ENCODE assay signal across 8 mouse cellular contexts in the genomic region with DNA sequence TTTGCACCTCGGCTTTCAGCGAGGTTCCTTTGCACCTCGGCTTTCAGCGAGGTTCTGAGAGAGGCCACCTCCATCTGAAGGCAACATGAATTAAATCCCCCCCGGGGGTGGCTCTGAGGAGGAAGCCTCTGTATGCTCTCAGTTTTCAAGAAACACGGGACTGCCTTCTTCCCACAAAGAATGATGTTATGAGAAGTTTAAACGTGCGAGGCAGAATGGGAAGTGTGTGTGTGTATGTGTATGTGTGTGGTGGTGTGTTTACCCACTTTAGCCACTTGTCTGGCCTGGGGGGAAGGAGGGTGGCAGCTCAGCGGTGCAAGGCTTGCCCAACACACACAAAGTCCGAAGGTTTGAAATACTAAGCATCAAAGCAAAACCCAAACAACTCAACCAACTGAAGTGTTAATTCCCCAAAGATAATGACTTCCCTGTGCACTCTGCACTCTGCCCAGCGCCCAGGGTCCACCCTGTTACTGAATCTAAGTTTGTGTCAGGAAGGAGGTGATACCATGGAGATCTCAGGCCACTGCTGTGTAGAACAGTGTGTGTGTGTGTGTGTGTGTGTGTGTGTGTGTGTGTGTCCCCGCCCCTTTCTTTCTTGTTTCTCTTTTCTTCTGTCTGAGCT. TPM values are rescaled to one million over a fixed set of nuclear protein-coding genes. Genes with fewer than 3 reads are reported as not detected.
DNase-seq lines count a peak whose midpoint lies in the region; ATAC-seq and TF ChIP-seq lines count a peak whose summit lies in the region.

No protein-coding gene starts in this region.

- peak overlapping the region; percentile 14; the same call in 1 of the 2 replicates for H3K4me2 ChIP-seq in embryonic facial prominence, embryonic 11.5 days (ENCODE audit: low read depth, low read length)

- H3K4me3 ChIP-seq in bone marrow macrophage, adult 2 months (ENCODE audit: insufficient read depth, low read length), result peak overlapping the region; percentile 80
- H3K4me3 ChIP-seq in embryonic facial prominence, embryonic 11.5 days (ENCODE audit: low read depth, low read length), result no peak overlapping the region
- peak overlapping the region; percentile 0; the same call in 1 of the 2 replicates for H3K4me3 ChIP-seq in midbrain, embryonic 10.5 days

- TF ChIP-seq CTCF in bone marrow macrophage, adult 2 months (IDR thresholded peaks at IDR 0.05; ENCODE audit: low read depth, low read length), result 0 out of 2 replicates have a peak, but pooled peaks have one; percentile 2

- no peak; the same call in 1 of the 2 replicates for ATAC-seq in embryonic facial prominence, embryonic 11.5 days (replicated peaks; ENCODE audit: insufficient number of reproducible peaks, low FRiP score, low TSS enrichment, low read depth)
- no peak for ATAC-seq in frontal cortex, adult (ENCODE audit: low TSS enrichment)

- TF ChIP-seq POLR2A in bone marrow macrophage, adult 2 months (IDR thresholded peaks at IDR 0.05; ENCODE audit: borderline replicate concordance, low read depth, low read length), result no peak

- H3K27ac ChIP-seq in bone marrow macrophage, adult 2 months (ENCODE audit: insufficient read depth, low read depth, low read length), result peak overlapping the region; percentile 64
- no peak overlapping the region for H3K27ac ChIP-seq in embryonic facial prominence, embryonic 11.5 days (replicated peaks; ENCODE audit: low read depth, low read length)
- 0 out of 2 replicates have a peak overlapping the region, but pooled peaks have one; percentile 7 for H3K27ac ChIP-seq in midbrain, embryonic 10.5 days (replicated peaks)

- H3K36me3 ChIP-seq in embryonic facial prominence, embryonic 11.5 days (replicated peaks; ENCODE audit: control insufficient read depth, insufficient read depth, low read depth, low read length), result no peaks in the 10 kb centered on the region
- H3K36me3 ChIP-seq in midbrain, embryonic 10.5 days, result no peaks in the 10 kb centered on the region

- H3K4me1 ChIP-seq in bone marrow macrophage, adult 2 months (ENCODE audit: control insufficient read depth, insufficient read depth, low read length), result peaks cover 40% of the 10 kb centered on the region
- no peaks in the 10 kb centered on the region for H3K4me1 ChIP-seq in embryonic facial prominence, embryonic 11.5 days (ENCODE audit: control insufficient read depth, insufficient read depth, low read length)
- peaks cover 37% of the 10 kb centered on the region for H3K4me1 ChIP-seq in midbrain, embryonic 10.5 days

- peak; percentile 53 for DNase-seq in embryonic facial prominence, embryonic 11.5 days (ENCODE audit: low spot score)
- DNase-seq in kidney, adult 18-20 months, result peak; percentile 32
- no peak for DNase-seq in midbrain, embryonic 10.5 days (ENCODE audit: low spot score)
- no peak for DNase-seq in thymus, postnatal 4 days
- no peak for DNase-seq in adrenal gland, adult 8-10 months
- no peak for DNase-seq in T-cell, adult 2 months (ENCODE audit: low spot score)

- peaks cover 9% of the 10 kb centered on the region for H3K27me3 ChIP-seq in embryonic facial prominence, embryonic 11.5 days (ENCODE audit: control insufficient read depth, insufficient read depth, low read length)
- peaks cover 61% of the 10 kb centered on the region for H3K27me3 ChIP-seq in midbrain, embryonic 10.5 days (ENCODE audit: low read depth, poor library complexity, severe bottlenecking)

- no peaks in the 10 kb centered on the region for H3K9me3 ChIP-seq in embryonic facial prominence, embryonic 11.5 days (replicated peaks; ENCODE audit: control insufficient read depth, low read length)
- no peaks in the 10 kb centered on the region for H3K9me3 ChIP-seq in midbrain, embryonic 10.5 days (replicated peaks)

- WGBS in embryonic facial prominence, embryonic 11.5 days, result 22% methylated on average over 12 of the region's 12 CpGs
- 45% methylated on average over 12 of the region's 12 CpGs for WGBS in midbrain, embryonic 10.5 days

- H3K9ac ChIP-seq in embryonic facial prominence, embryonic 11.5 days (replicated peaks; ENCODE audit: low read length), result no peak overlapping the region

RNA-seq across cellular contexts. Expression of a gene that starts 1.7 kb away (rescaled TPM):
- 43.3 and 44.5 TPM in 2 replicates for polyA plus RNA-seq in bone marrow macrophage, adult 2 months (2012; ENCODE audit: insufficient read depth, insufficient read length, missing spikeins)
- 8.0 and 8.2 TPM in 2 replicates for polyA plus RNA-seq in embryonic facial prominence, embryonic 11.5 days (2014; fragmentation: Nextera tagmentation; extraction: Ambion mirVana)
- polyA plus RNA-seq in midbrain, embryonic 10.5 days (2016; fragmentation: Nextera tagmentation; extraction: Ambion mirVana), result 4.7 and 4.9 TPM in 2 replicates
- total RNA-seq in adrenal gland, adult 8-10 months (2022), result 1 to 10 TPM; 2.2 to 5.8 (median 3.8) TPM

Comparison
In these comparisons a context has a peak if more than half of its experiments do, and no peak if none do; other contexts are left out.
1. DNase-seq: peak in embryonic facial prominence, embryonic 11.5 days (single experiment) and kidney, adult 18-20 months (single experiment); none in midbrain, embryonic 10.5 days (single experiment), thymus, postnatal 4 days (single experiment), adrenal gland, adult 8-10 months (single experiment) and T-cell, adult 2 months (single experiment).